Comparison of ENCODE assay signal across 17 mouse cellular contexts in the genomic region with DNA sequence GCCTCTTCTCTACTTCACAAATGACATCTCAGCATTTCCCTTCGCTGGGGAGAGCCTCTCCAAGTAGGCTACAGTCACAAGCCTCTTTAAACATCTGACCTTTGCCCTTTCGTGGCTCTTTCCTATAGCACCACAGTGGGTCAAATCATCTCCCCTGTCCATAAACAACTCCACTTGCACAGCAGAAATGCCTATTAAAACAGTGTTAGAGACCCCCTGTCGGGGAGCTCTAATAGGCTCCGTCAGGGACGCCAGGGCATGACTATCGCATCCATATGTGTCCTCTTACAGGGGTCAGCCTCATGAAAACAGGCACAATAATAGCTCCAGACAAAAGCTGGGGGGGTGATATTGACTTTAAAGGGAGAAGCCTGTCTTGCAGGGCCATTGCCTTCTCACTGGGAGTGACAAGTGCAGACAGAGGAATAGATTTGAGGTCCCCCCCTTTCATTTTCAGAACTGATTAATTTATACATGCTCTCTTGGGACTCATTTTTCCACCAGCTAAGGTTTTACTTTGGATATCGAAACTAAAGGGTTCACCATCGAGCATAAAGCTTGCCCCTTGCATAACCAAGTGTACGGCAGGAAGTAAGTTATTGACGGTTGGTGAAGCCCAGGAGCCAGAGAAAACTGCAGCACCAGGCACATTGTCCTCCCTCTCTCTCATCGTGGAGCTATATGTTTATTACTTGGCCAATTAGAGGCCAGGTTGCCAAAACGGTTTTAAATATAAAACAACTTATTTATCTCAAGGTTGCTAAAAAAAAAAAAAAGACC.
DNase-seq lines count a peak whose midpoint lies in the region; ATAC-seq and TF ChIP-seq lines count a peak whose summit lies in the region.
"Had no signal": no experiment of that assay in that cellular context is flagged by ENCODE, and none has a peak within 500 bp of the region (broad histone marks: within the 10 kb centered on the region; RNA-seq: fewer than 3 reads in every experiment).

No protein-coding gene starts in this region.

- peak overlapping the region; percentile 54 for H3K27ac ChIP-seq in lung, embryonic 16.5 days (ENCODE audit: low read length)
- H3K27ac ChIP-seq in embryonic facial prominence, embryonic 14.5 days (replicated peaks; ENCODE audit: low read depth, low read length): no peak overlapping the region
- H3K27ac ChIP-seq: intestine, embryonic 15.5 days had no signal

- WGBS in lung, embryonic 16.5 days: 57% methylated on average over 12 of the region's 12 CpGs
- WGBS in embryonic facial prominence, embryonic 14.5 days: 37% methylated on average over 12 of the region's 12 CpGs

- H3K9me3 ChIP-seq in lung, embryonic 16.5 days (ENCODE audit: control insufficient read depth, low read length): no peaks in the 10 kb centered on the region
- no peaks in the 10 kb centered on the region for H3K9me3 ChIP-seq in embryonic facial prominence, embryonic 14.5 days (ENCODE audit: control insufficient read depth, low read length)
- H3K9me3 ChIP-seq: intestine, embryonic 15.5 days had no signal

- no peaks in the 10 kb centered on the region for H3K36me3 ChIP-seq in lung, embryonic 16.5 days (ENCODE audit: control insufficient read depth, insufficient read depth, low read length)
- no peaks in the 10 kb centered on the region for H3K36me3 ChIP-seq in embryonic facial prominence, embryonic 14.5 days (ENCODE audit: control insufficient read depth, insufficient read depth, low read length)
- H3K36me3 ChIP-seq: intestine, embryonic 15.5 days had no signal

- no peak overlapping the region for H3K4me3 ChIP-seq in lung, embryonic 16.5 days (ENCODE audit: low read length)
- no peak overlapping the region for H3K4me3 ChIP-seq in embryonic facial prominence, embryonic 14.5 days (ENCODE audit: low read depth, low read length)
- H3K4me3 ChIP-seq: intestine, embryonic 15.5 days; myocyte had no signal

- H3K4me1 ChIP-seq in lung, embryonic 16.5 days (replicated peaks; ENCODE audit: control insufficient read depth, insufficient read depth, low read length): no peaks in the 10 kb centered on the region
- H3K4me1 ChIP-seq in embryonic facial prominence, embryonic 14.5 days (ENCODE audit: control insufficient read depth, insufficient read depth, low read length): no peaks in the 10 kb centered on the region
- H3K4me1 ChIP-seq: intestine, embryonic 15.5 days had no signal

- DNase-seq in lung, adult 18-20 months: no peak
- DNase-seq in brain, embryonic 14.5 days (ENCODE audit: low read depth): peak; percentile 43
- peak; percentile 13 for DNase-seq in embryonic facial prominence, embryonic 14.5 days (ENCODE audit: low spot score)
- peak; percentile 73 for DNase-seq in mesoderm, embryonic 11.5 days (ENCODE audit: low read depth, low spot score)
- DNase-seq in adrenal gland, adult 2 months: no peak
- no peak for DNase-seq in ovary, postnatal 36 days (ENCODE audit: low spot score)
- no peak for DNase-seq in T-cell, adult 2 months (ENCODE audit: low spot score)
- DNase-seq: heart, adult 18-20 months; lung, postnatal 10 days; spleen, adult 18-20 months; thymus, postnatal 14 days had no signal

- no peak for TF ChIP-seq CTCF in brain, embryonic 14.5 days (IDR thresholded peaks at IDR 0.05; ENCODE audit: borderline replicate concordance, extremely low read depth, insufficient read depth, insufficient read length)

- ATAC-seq in lung, embryonic 16.5 days (ENCODE audit: low read depth): no peak
- no peak for ATAC-seq in embryonic facial prominence, embryonic 14.5 days (ENCODE audit: low read depth)
- ATAC-seq: activated CD4-positive, CD25-positive, alpha-beta regulatory T cell, adult 4 months; CD4-positive, CD25-positive, alpha-beta regulatory T cell, adult 4 months; intestine, embryonic 15.5 days had no signal

- no peak overlapping the region for H3K4me2 ChIP-seq in lung, embryonic 16.5 days (ENCODE audit: low read depth, low read length)
- no peak overlapping the region for H3K4me2 ChIP-seq in embryonic facial prominence, embryonic 14.5 days (ENCODE audit: low read depth, low read length)
- H3K4me2 ChIP-seq: intestine, embryonic 15.5 days; liver, embryonic 11.5 days had no signal

- no peak overlapping the region for H3K9ac ChIP-seq in lung, embryonic 16.5 days (ENCODE audit: low read length)
- H3K9ac ChIP-seq in embryonic facial prominence, embryonic 14.5 days (ENCODE audit: low read depth, low read length): no peak overlapping the region
- H3K9ac ChIP-seq: intestine, embryonic 15.5 days had no signal

- TF ChIP-seq POLR2A in brain, embryonic 14.5 days (IDR thresholded peaks at IDR 0.05; ENCODE audit: borderline replicate concordance, extremely low read depth, insufficient read depth, insufficient read length, poor library complexity, severe bottlenecking): no peak

- no peaks in the 10 kb centered on the region for H3K27me3 ChIP-seq in lung, embryonic 16.5 days (ENCODE audit: control insufficient read depth, insufficient read depth, low read depth, low read length)
- no peaks in the 10 kb centered on the region for H3K27me3 ChIP-seq in embryonic facial prominence, embryonic 14.5 days (replicated peaks; ENCODE audit: control insufficient read depth, insufficient read depth, low read length)
- H3K27me3 ChIP-seq: intestine, embryonic 15.5 days had no signal

Comparison
In these comparisons a context has a peak if more than half of its experiments do, and no peak if none do; other contexts are left out.
1. DNase-seq: peak in brain, embryonic 14.5 days (single experiment), embryonic facial prominence, embryonic 14.5 days (single experiment) and mesoderm, embryonic 11.5 days (single experiment); none in lung, adult 18-20 months (0 of 2), adrenal gland, adult 2 months (single experiment), ovary, postnatal 36 days (single experiment) and T-cell, adult 2 months (single experiment).